In genomic region chr10:79996272-79997033, GRCm38 (mm10) we compare ENCODE assay signal across 8 mouse cellular contexts. TPM values are rescaled to one million over a fixed set of nuclear protein-coding genes. Genes with fewer than 3 reads are reported as not detected.
DNase-seq lines count a peak whose midpoint lies in the region; ATAC-seq lines count a peak whose summit lies in the region.

Gene Abca7, plus strand, starts transcription at chr10:79996494.

- no peaks in the 10 kb centered on the region; the same call in 1 of the 2 replicates for H3K9me3 ChIP-seq in heart, embryonic 14.5 days (ENCODE audit: control insufficient read depth, low read length)
- H3K9me3 ChIP-seq in liver, embryonic 12.5 days (replicated peaks): peaks cover 3% of the 10 kb centered on the region

- peak within 1 kb of the TSS; percentile 60 to 73 for H3K27ac ChIP-seq in heart, embryonic 14.5 days (replicated peaks in 1 of 2; ENCODE audit: control insufficient read depth in 1 of 2, insufficient read depth in 1 of 2, low read depth in 2 of 2, low read length in 2 of 2)
- H3K27ac ChIP-seq in liver, embryonic 12.5 days: peak within 1 kb of the TSS; percentile 93

- H3K4me2 ChIP-seq in heart, embryonic 14.5 days (ENCODE audit: low read length): peak within 1 kb of the TSS; percentile 80
- peak within 1 kb of the TSS; percentile 92 for H3K4me2 ChIP-seq in liver, embryonic 12.5 days

- peak; percentile 90 to 94 for DNase-seq in CD8-positive naive resting alpha-beta T cell, adult 2 months (ENCODE audit: low read depth in 2 of 2, low spot score in 2 of 2)
- peak; percentile 95 for DNase-seq in c-Kit-negative CD71-positive TER-119-positive erythroid progenitor cells, embryonic 14.5 days (ENCODE audit: low read depth, low spot score)
- peak; percentile 81 for DNase-seq in fibroblast of lung, adult 2 months (ENCODE audit: low read depth)
- peak; percentile 97 for DNase-seq in kidney, postnatal 14 days
- DNase-seq in naive thymus-derived CD4-positive, alpha-beta T cell, adult 2 months (ENCODE audit: low read depth): peak; percentile 96
- DNase-seq in splenic B cell, adult 2 months (ENCODE audit: low read depth, low spot score): peak; percentile 97

- under 1% methylated on average over 34 of the region's 34 CpGs for WGBS in heart, embryonic 14.5 days
- WGBS in liver, embryonic 12.5 days (ENCODE audit: insufficient replicate concordance): 0% methylated on average over 34 of the region's 34 CpGs

- ATAC-seq in heart, embryonic 14.5 days (ENCODE audit: insufficient number of reproducible peaks, insufficient read depth, low FRiP score, low read depth): peak; percentile 81
- ATAC-seq in liver, embryonic 12.5 days: peak; percentile 85

- peaks cover 41% of the 10 kb centered on the region for H3K36me3 ChIP-seq in heart, embryonic 14.5 days (ENCODE audit: control insufficient read depth, insufficient read depth, low read length)
- H3K36me3 ChIP-seq in liver, embryonic 12.5 days: peaks cover 70% of the 10 kb centered on the region
- peaks cover 15% of the 10 kb centered on the region for H3K36me3 ChIP-seq in splenic B cell, adult 2 months (ENCODE audit: control insufficient read depth, insufficient read depth, low read length, poor library complexity, severe bottlenecking)

- peak within 1 kb of the TSS; percentile 74 for H3K9ac ChIP-seq in heart, embryonic 14.5 days (ENCODE audit: low read length)
- H3K9ac ChIP-seq in liver, embryonic 12.5 days: peak within 1 kb of the TSS; percentile 87

- H3K4me3 ChIP-seq in heart, embryonic 14.5 days (ENCODE audit: control insufficient read depth in 1 of 2, insufficient read depth in 1 of 2, low read depth in 1 of 2, low read length in 2 of 2): peak within 1 kb of the TSS; percentile 53 to 73
- H3K4me3 ChIP-seq in liver, embryonic 12.5 days: peak within 1 kb of the TSS; percentile 75

- peaks cover 9 to 11% of the 10 kb centered on the region in 2 experiments; a peak in 3 of 4 replicates for H3K4me1 ChIP-seq in heart, embryonic 14.5 days (ENCODE audit: control insufficient read depth in 2 of 2, insufficient read depth in 2 of 2, low read length in 2 of 2)
- H3K4me1 ChIP-seq in liver, embryonic 12.5 days: peaks cover 68% of the 10 kb centered on the region

- H3K27me3 ChIP-seq in heart, embryonic 14.5 days (ENCODE audit: control insufficient read depth, insufficient read depth, low read length): 0 out of 2 replicates have a peak, but pooled peaks cover 2% of the 10 kb centered on the region
- H3K27me3 ChIP-seq in liver, embryonic 12.5 days (replicated peaks): no peaks in the 10 kb centered on the region
- no peaks in the 10 kb centered on the region for H3K27me3 ChIP-seq in splenic B cell, adult 2 months (ENCODE audit: control insufficient read depth, insufficient read depth, low read length, poor library complexity, severe bottlenecking)

RNA-seq across cellular contexts. Expression of gene Abca7, which starts in this region (rescaled TPM):
- 1.6 and 1.7 TPM in 2 replicates for polyA plus RNA-seq in heart, embryonic 14.5 days (2014; fragmentation: Nextera tagmentation; extraction: Ambion mirVana)
- 10.5 and 12.1 TPM in 2 replicates for polyA plus RNA-seq in liver, embryonic 12.5 days (2016; fragmentation: Nextera tagmentation; extraction: Ambion mirVana)

Comparison
In these comparisons a context has a peak if more than half of its experiments do, and no peak if none do; other contexts are left out.
1. Peak in every context shown above with its lines: DNase-seq, ATAC-seq, H3K4me3 ChIP-seq and H3K27ac ChIP-seq.